Mouse (Mus musculus) stomach, embryonic 14.5 days (tissue): ENCODE measurements around the gene Dapk1. TPM values are rescaled to one million over a fixed set of nuclear protein-coding genes. Genes with fewer than 3 reads are reported as not detected.

ENCODE experiments used
- ATAC-seq: fragments of 200-750 bp; cut with Nextera tagmentation; 2 replicates; pipeline ENCODE4 v1.8.0; 2017; ENCODE audit warnings: low read depth, moderate TSS enrichment; ENCODE audit not compliant: insufficient number of reproducible peaks, insufficient read depth, low FRiP score
- H3K27ac ChIP-seq: fragments of 300-500 bp; sonication (generic); 2 replicates; pipeline ENCODE4 v1.5.1; 2014; ENCODE audit warnings: mild to moderate bottlenecking, low read length, moderate library complexity, mixed read lengths
- H3K27me3 ChIP-seq: fragments of 300-500 bp; sonication (generic); 2 replicates; pipeline ENCODE4 v1.6.1; 2014; ENCODE audit warnings: low read length, control low read depth, mixed read lengths; ENCODE audit not compliant: control insufficient read depth, insufficient read depth
- H3K36me3 ChIP-seq: fragments of 300-500 bp; sonication (generic); 2 replicates; pipeline ENCODE4 v1.6.1; 2014; ENCODE audit warnings: mild to moderate bottlenecking, control low read depth, low read length, moderate library complexity, mixed read lengths; ENCODE audit not compliant: control insufficient read depth, insufficient read depth
- H3K4me1 ChIP-seq: fragments of 300-500 bp; sonication (generic); 2 replicates; pipeline ENCODE4 v1.6.1; 2014; ENCODE audit warnings: low read length, control low read depth, mixed read lengths; ENCODE audit not compliant: control insufficient read depth, insufficient read depth
- H3K4me2 ChIP-seq: fragments of 300-500 bp; sonication (generic); replicated peaks from 2 replicates; pipeline ENCODE4 v1.6.1; 2014; ENCODE audit warnings: low read depth, low read length, control low read depth
- H3K4me3 ChIP-seq: fragments of 300-500 bp; sonication (generic); 2 replicates; pipeline ENCODE4 v1.5.1; 2014; ENCODE audit warnings: low read depth, low read length, control low read depth
- H3K9ac ChIP-seq: fragments of 300-500 bp; sonication (generic); replicated peaks from 2 replicates; pipeline ENCODE4 v1.6.1; 2014; ENCODE audit warnings: low read depth, mild to moderate bottlenecking, control low read depth, low read length, moderate library complexity, mixed read lengths
- H3K9me3 ChIP-seq: fragments of 300-500 bp; sonication (generic); 2 replicates; pipeline ENCODE4 v1.6.1; 2016; ENCODE audit warnings: low read depth, low read length, control low read depth; ENCODE audit not compliant: control insufficient read depth
- WGBS: fragments of 180-500 bp; shearing (Covaris S2); extraction: QIAGEN DNeasy Blood & Tissue Kit; methylation state at CpG from one replicate; pipeline ENCODE4 v1.1.7; 2014; 5-methylcytosine and 5-hydroxymethylcytosine counted together
- polyA plus RNA-seq: library from polyadenylated mRNA; unstranded; fragments of >200 nt; fragmentation: Nextera tagmentation; extraction: Ambion mirVana; gene quantifications from 2 replicates; pipeline ENCODE4 v1.2.1, GENCODE M21; 2014

Gene Dapk1
- polyA plus RNA-seq, 1 experiment from 2014 or later = 21.6 TPM

DNA sequence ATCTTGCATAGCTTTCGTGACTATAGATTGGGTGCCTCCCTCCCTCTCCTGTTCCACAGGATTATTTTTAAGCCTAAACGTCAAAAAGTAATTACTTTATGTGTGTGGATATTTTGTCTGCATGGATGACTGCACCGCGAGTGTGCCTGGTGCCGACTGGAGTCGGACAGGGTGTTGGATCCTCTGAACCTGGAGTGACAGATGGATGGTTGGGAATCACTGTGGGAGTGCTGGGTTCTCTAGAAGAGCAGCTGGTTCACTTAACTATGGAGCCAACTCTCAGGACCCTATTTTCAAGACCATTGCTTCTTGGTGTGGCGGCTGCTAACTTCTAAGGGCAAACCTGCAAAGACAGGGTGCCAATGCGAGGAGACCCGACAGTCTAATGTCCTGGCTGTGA lies 133.6 kb downstream of the Dapk1 start:
- H3K4me3 ChIP-seq = no peak overlapping the region
- no peak for ATAC-seq
- H3K9me3 ChIP-seq = no peaks in the 10 kb centered on the region
- H3K9ac ChIP-seq = no peak overlapping the region
- H3K4me2 ChIP-seq = no peak overlapping the region
- H3K36me3 ChIP-seq = peaks cover 2% of the 10 kb centered on the region; the same call in 1 of the 2 replicates
- H3K27ac ChIP-seq = no peak overlapping the region
- H3K4me1 ChIP-seq = peaks cover 18% of the 10 kb centered on the region
- 89% methylated on average over 9 of the region's 9 CpGs for WGBS
- no peaks in the 10 kb centered on the region for H3K27me3 ChIP-seq

DNA sequence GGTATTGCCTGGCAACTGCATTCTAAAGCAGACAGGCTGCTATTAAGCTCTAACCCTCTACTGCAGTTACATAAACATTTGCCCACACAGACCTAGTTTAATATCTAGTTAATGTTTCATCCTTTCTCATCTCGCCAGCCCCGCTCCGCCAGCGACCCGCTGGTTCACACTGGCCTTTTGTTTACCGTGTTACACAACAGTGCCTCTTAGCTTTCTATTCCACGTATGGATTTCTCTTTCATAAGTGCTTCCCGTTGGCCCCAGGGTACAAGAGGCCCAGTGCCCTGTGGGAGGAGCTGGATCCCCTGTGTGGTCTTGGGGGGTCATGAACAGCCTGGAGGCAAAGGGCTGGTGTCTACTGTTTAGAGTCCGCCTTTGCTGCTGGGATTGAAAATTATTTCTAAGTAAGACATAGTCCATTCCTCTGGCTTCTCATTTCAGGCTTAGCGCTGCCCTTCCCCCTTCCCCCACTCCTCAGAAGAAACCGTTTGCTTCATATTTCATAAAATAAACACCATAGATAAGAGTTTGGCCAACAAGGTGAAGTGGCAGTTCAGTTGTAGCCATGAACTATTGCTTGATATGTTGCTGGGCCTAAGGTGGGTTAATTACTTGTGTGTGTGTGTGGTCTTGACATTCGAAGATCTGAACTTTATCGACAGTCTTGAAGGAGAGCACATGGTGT lies 134.8 kb downstream of the Dapk1 start:
- Histone ChIP-seq H3K9ac (no peak overlapping the region), H3K9me3 (no peaks in the 10 kb centered on the region), H3K27me3 (no peaks in the 10 kb centered on the region), H3K4me2 (no peak overlapping the region), H3K36me3 (peaks cover 3% of the 10 kb centered on the region; the same call in 1 of the 2 replicates), H3K27ac (peak overlapping the region; percentile 44; the same call in 1 of the 2 replicates), H3K4me1 (peaks cover 18% of the 10 kb centered on the region), H3K4me3 (no peak overlapping the region)
- 55% methylated on average over 13 of the region's 13 CpGs for WGBS
- ATAC-seq = peak; percentile 25; the same call in 1 of the 2 replicates

DNA sequence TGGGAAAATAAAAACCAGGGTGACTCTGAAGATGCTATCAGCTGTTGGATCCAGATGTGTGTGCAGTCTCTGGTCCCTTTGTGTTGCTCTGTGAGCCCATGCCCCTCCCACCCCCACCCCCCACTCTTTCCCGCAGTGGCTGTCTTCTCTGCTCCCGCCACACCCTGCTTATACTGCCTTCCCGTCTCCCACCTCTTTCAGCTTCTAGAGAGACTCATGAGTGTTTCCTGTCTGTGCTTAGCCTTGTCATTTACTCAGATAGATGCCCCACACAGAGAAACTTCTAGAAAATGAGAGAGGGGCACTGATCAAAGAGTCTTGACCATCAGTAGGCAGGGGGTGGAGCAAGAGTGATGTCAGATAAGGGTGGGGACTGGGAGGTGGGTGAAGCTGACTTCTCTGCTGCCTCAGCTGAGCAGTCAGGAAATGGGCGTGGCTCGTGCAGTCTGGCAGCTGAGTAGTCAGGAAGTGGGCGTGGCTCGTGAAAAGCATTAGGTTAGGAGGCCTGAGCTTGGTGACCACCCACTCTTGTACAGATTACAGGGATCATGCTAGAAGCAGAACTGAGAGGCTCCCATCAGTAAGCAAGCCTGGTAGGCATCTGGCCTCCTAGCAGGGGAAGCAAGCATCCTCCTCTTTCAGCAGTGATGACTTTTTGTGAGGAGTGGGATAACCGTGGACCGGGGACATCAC lies 136.0 kb downstream of the Dapk1 start:
- H3K27me3 ChIP-seq = no peaks in the 10 kb centered on the region
- ATAC-seq = peak; percentile 83
- H3K4me2 ChIP-seq = peak overlapping the region; percentile 40
- H3K4me1 ChIP-seq = peaks cover 18% of the 10 kb centered on the region
- no peak overlapping the region; the same call in 1 of the 2 replicates for H3K4me3 ChIP-seq
- 11% methylated on average over 9 of the region's 9 CpGs for WGBS
- H3K9me3 ChIP-seq = no peaks in the 10 kb centered on the region
- H3K36me3 ChIP-seq = peaks cover 3% of the 10 kb centered on the region; the same call in 1 of the 2 replicates
- H3K9ac ChIP-seq = no peak overlapping the region; the same call in 1 of the 2 replicates
- peak overlapping the region; percentile 41; the same call in 1 of the 2 replicates for H3K27ac ChIP-seq

DNA sequence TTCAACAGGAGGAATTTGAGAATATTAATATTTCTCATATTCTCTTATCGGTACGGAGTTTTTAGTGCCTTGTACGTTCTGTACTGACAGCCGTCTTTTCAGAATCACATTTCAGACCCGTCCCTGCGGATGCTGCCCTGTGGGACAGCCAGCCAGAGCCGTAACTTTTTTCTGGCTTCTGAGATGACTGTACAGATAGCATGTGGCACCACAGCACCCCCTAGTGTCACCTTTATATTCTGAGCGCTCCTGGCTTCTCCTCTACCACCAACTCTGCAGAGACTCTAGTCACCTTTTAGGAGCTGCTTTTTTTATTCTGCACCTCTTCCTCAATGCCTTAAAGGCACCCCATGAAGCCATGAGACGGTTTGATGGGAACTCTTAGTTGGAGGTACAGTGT lies 136.7 kb downstream of the Dapk1 start:
- peaks cover 18% of the 10 kb centered on the region for H3K4me1 ChIP-seq
- H3K4me2 ChIP-seq = peak overlapping the region; percentile 40
- H3K27me3 ChIP-seq = no peaks in the 10 kb centered on the region
- peaks cover 3% of the 10 kb centered on the region; the same call in 1 of the 2 replicates for H3K36me3 ChIP-seq
- H3K27ac ChIP-seq = peak overlapping the region; percentile 41; the same call in 1 of the 2 replicates
- 10% methylated on average over 9 of the region's 9 CpGs for WGBS
- peak; percentile 61 for ATAC-seq
- no peak overlapping the region; the same call in 1 of the 2 replicates for H3K9ac ChIP-seq
- H3K9me3 ChIP-seq = no peaks in the 10 kb centered on the region
- H3K4me3 ChIP-seq = no peak overlapping the region; the same call in 1 of the 2 replicates

DNA sequence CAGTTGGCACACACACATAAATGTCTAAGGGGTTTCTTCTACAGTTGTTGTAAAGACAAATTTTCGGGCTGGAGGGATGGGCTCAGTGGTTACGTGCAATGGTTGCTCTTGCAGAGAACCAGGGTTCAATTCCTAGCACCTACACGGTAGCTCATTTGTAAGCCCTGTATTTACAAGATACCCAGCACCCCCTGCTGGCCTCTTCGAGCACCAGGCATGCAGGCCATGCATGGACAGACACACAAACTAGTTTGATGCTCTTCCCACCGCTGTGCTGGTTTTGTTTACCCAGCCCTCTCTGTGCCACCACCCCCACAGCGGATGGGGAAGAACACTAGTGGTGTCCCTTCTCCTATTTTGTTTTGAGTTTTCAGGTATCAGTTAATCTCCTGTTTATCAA lies 138.5 kb downstream of the Dapk1 start:
- H3K4me2 ChIP-seq = no peak overlapping the region
- peaks cover 18% of the 10 kb centered on the region for H3K4me1 ChIP-seq
- no peaks in the 10 kb centered on the region for H3K27me3 ChIP-seq
- no peak overlapping the region for H3K27ac ChIP-seq
- 86% methylated on average over 6 of the region's 6 CpGs for WGBS
- H3K36me3 ChIP-seq = peaks cover 3% of the 10 kb centered on the region; the same call in 1 of the 2 replicates
- H3K9ac ChIP-seq = no peak overlapping the region
- H3K9me3 ChIP-seq = no peaks in the 10 kb centered on the region
- ATAC-seq = no peak
- no peak overlapping the region for H3K4me3 ChIP-seq

DNA sequence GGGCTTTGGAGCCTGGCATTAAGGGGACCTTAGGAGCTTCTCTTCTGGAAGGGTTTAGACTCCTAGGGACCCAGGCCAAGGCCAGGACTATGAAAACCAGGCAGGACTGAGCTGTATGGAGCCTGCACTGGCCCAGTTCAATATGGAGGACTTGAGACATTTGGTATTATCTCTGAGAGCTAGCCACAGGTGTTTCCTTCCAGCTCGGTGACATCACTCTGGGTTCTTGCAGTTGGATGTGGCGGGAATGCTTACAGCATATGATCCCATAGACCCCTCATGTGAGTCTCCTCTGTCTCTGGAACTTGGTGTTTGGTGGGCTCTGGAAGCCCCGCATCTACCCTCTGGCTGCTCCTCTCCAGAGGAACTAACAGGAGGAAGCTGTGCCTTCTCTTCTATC lies 140.9 kb downstream of the Dapk1 start:
- 86% methylated on average over 3 of the region's 3 CpGs for WGBS
- peaks cover 6% of the 10 kb centered on the region; the same call in 1 of the 2 replicates for H3K4me1 ChIP-seq
- no peak overlapping the region for H3K9ac ChIP-seq
- no peak overlapping the region for H3K27ac ChIP-seq
- peaks cover 3% of the 10 kb centered on the region; the same call in 1 of the 2 replicates for H3K36me3 ChIP-seq
- H3K4me3 ChIP-seq = no peak overlapping the region
- no peaks in the 10 kb centered on the region for H3K9me3 ChIP-seq
- no peak overlapping the region for H3K4me2 ChIP-seq
- H3K27me3 ChIP-seq = no peaks in the 10 kb centered on the region
- ATAC-seq = no peak

DNA sequence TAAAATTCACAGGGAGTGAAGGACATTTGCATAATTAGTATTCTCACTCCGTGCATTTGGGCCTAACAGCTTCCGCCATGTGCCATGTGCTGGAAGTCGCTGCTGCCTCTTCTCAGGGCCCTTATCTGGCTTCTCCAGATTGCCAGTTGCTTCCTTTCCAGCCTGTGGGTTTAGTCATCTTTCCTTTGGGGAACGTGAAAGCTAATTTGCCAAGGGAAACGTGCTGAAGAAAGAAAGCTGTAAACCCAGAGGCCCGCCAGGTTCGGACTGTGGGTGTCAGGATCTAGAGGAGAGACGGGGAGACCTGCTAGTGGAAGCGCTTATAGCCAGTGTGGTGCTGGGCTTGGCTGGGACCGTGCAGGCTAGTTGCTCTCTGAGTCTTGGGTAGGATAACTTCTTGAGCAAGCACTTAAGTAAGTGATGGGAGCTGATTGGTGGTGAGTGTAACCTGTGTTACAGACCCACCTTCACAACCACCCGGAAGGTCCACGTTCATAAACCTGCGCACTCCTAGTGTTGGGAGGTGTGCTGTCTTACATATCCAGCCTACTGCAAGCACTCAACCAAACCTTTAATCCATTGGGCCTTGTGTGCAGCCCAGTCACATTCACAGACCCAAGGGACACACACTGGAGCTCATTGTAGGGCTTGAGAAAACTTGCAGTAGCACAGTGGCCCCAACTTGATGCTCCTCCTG lies 141.8 kb downstream of the Dapk1 start:
- Histone ChIP-seq H3K4me1 (no peaks in the 10 kb centered on the region), H3K9me3 (no peaks in the 10 kb centered on the region), H3K4me2 (no peak overlapping the region), H3K36me3 (peaks cover 3% of the 10 kb centered on the region; the same call in 1 of the 2 replicates), H3K27me3 (no peaks in the 10 kb centered on the region), H3K9ac (no peak overlapping the region), H3K27ac (no peak overlapping the region), H3K4me3 (no peak overlapping the region)
- WGBS = 78% methylated on average over 13 of the region's 13 CpGs
- ATAC-seq = no peak

DNA sequence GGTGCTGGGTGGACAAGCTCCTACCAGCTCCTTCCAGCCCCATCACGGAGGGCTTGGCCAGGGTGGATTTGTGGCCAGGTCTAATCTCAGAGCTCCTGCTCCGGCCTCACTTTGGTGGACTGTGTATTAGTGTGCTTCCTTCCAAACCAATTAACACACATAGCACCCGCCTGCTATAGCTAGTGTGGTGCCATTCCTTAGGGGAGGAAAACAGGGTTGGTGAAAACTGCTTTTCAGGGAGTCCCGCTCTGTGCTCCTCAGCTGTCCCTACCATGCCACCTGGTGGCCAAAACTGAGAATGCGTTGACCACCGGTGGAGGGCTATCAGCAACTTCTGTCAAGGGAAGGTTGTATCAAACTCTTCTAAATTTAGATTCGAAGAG lies 142.3 kb downstream of the Dapk1 start:
- Histone ChIP-seq H3K4me1 (no peaks in the 10 kb centered on the region), H3K36me3 (peaks cover 3% of the 10 kb centered on the region; the same call in 1 of the 2 replicates), H3K27ac (no peak overlapping the region), H3K4me3 (no peak overlapping the region), H3K27me3 (no peaks in the 10 kb centered on the region), H3K9ac (no peak overlapping the region), H3K9me3 (no peaks in the 10 kb centered on the region), H3K4me2 (no peak overlapping the region)
- WGBS = 36% methylated on average over 7 of the region's 7 CpGs
- ATAC-seq = no peak
